ENCODE assay signal across 18 mouse cellular contexts in the genomic region with DNA sequence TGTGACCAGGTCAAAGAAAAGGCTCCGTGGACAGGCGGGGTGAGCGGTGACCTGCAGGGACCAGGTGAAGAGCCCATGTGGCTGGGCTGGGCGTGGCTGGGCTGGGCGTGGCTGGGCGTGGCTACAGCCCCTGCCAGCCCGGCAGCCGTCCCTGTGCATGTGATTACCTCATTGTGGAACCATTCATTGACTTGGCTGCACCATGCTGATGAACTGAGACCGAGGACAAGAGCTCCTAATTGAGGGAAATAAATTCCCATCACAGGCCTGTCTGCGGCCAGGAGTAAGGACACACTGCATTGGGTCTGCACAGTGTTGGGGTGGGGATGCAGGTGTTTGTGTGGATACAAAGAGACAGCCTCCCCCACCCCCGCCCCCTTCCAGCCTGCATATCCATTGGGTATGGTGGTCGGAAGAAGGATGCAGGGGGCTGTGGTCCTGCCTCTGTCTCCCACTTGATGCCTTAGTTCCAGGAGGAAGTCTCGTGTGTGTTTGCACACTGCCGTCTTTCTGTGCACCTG.
A peak's percentile ranks its signal among the peaks of the same experiment; 100 is the strongest.
DNase-seq lines count a peak whose midpoint lies in the region; ATAC-seq lines count a peak whose summit lies in the region.
"Had no signal": no experiment of that assay in that cellular context is flagged by ENCODE, and none has a peak within 500 bp of the region (broad histone marks: within the 10 kb centered on the region; RNA-seq: fewer than 3 reads in every experiment).

No protein-coding gene starts in this region.

- H3K4me2 ChIP-seq in neural tube, embryonic 12.5 days (replicated peaks), result no peak overlapping the region
- no peak overlapping the region for H3K4me2 ChIP-seq in neural tube, embryonic 15.5 days
- H3K4me2 ChIP-seq: heart, embryonic 11.5 days; limb, embryonic 12.5 days; liver, embryonic 13.5 days; lung, embryonic 15.5 days had no signal

- H3K27me3 ChIP-seq in heart, embryonic 10.5 days (ENCODE audit: insufficient read depth, poor library complexity, severe bottlenecking), result no peaks in the 10 kb centered on the region
- H3K27me3 ChIP-seq in neural tube, embryonic 12.5 days (replicated peaks), result no peaks in the 10 kb centered on the region
- no peaks in the 10 kb centered on the region; the same call in 1 of the 2 replicates for H3K27me3 ChIP-seq in neural tube, embryonic 15.5 days (replicated peaks)
- H3K27me3 ChIP-seq: limb, embryonic 12.5 days; liver, embryonic 13.5 days; lung, embryonic 15.5 days had no signal

- peaks cover 81% of the 10 kb centered on the region for H3K4me1 ChIP-seq in heart, embryonic 10.5 days
- H3K4me1 ChIP-seq in neural tube, embryonic 12.5 days, result peaks cover 92% of the 10 kb centered on the region
- H3K4me1 ChIP-seq in neural tube, embryonic 15.5 days, result peaks cover 83% of the 10 kb centered on the region

- 81% methylated on average over 14 of the region's 14 CpGs for WGBS in heart, embryonic 10.5 days
- WGBS in neural tube, embryonic 12.5 days, result 48% methylated on average over 14 of the region's 14 CpGs
- WGBS in neural tube, embryonic 15.5 days, result 41% methylated on average over 14 of the region's 14 CpGs

- 0 out of 2 replicates have a peak, but pooled peaks cover 4% of the 10 kb centered on the region for H3K36me3 ChIP-seq in heart, embryonic 10.5 days
- no peaks in the 10 kb centered on the region for H3K36me3 ChIP-seq in neural tube, embryonic 12.5 days
- no peaks in the 10 kb centered on the region for H3K36me3 ChIP-seq in neural tube, embryonic 15.5 days
- H3K36me3 ChIP-seq: liver, embryonic 13.5 days; lung, embryonic 15.5 days had no signal

- no peaks in the 10 kb centered on the region for H3K9me3 ChIP-seq in heart, embryonic 10.5 days
- no peaks in the 10 kb centered on the region for H3K9me3 ChIP-seq in neural tube, embryonic 12.5 days
- H3K9me3 ChIP-seq in neural tube, embryonic 15.5 days (replicated peaks), result no peaks in the 10 kb centered on the region
- H3K9me3 ChIP-seq: limb, embryonic 12.5 days; liver, embryonic 13.5 days; lung, embryonic 15.5 days had no signal

- peak overlapping the region; percentile 18; the same call in 1 of the 2 replicates for H3K27ac ChIP-seq in heart, embryonic 10.5 days
- no peak overlapping the region for H3K27ac ChIP-seq in neural tube, embryonic 12.5 days
- H3K27ac ChIP-seq in neural tube, embryonic 15.5 days (replicated peaks), result no peak overlapping the region
- H3K27ac ChIP-seq: kidney, postnatal 0 days; left cerebral cortex, adult 2 months; limb, embryonic 12.5 days; liver, embryonic 13.5 days; macrophage had no signal

- no peak overlapping the region for H3K4me3 ChIP-seq in heart, embryonic 10.5 days
- H3K4me3 ChIP-seq in neural tube, embryonic 12.5 days, result no peak overlapping the region
- no peak overlapping the region for H3K4me3 ChIP-seq in neural tube, embryonic 15.5 days (replicated peaks)
- H3K4me3 ChIP-seq: left cerebral cortex, adult 2 months; limb, embryonic 12.5 days; liver, embryonic 13.5 days; lung, embryonic 15.5 days had no signal

- intact Hi-C loops in heart, postnatal 36 days (cut with DNase I), result no loop called here

- no peak overlapping the region for H3K9ac ChIP-seq in neural tube, embryonic 12.5 days
- no peak overlapping the region for H3K9ac ChIP-seq in neural tube, embryonic 15.5 days (replicated peaks)
- H3K9ac ChIP-seq: limb, embryonic 12.5 days; liver, embryonic 13.5 days; lung, embryonic 15.5 days had no signal

- peak; percentile 42 for ATAC-seq in neural tube, embryonic 12.5 days (ENCODE audit: low FRiP score, low read depth)
- ATAC-seq in neural tube, embryonic 15.5 days (ENCODE audit: low FRiP score), result no peak
- ATAC-seq in megakaryocyte-erythroid progenitor cell, adult 5-6 weeks (replicated peaks; ENCODE audit: low FRiP score, low TSS enrichment, poor library complexity, severe bottlenecking), result 0 out of 2 replicates have a peak, but pooled peaks have one; percentile 23

- no peak for DNase-seq in heart, embryonic 10.5 days (ENCODE audit: low spot score)
- DNase-seq in heart, postnatal 36 days, result no peak
- DNase-seq in thymus, postnatal 36 days, result no peak
- no peak for DNase-seq in spleen, postnatal 4 days (ENCODE audit: low spot score in 2 of 2)
- DNase-seq: cerebellum, adult 8-10 months; heart, postnatal 14 days; liver, embryonic 13.5 days; spleen, adult 18-20 months; thymus, postnatal 25 days had no signal
